Mouse (Mus musculus) heart, adult 2 months (tissue): ENCODE measurements around the gene Myl6b. TPM values are rescaled to one million over a fixed set of nuclear protein-coding genes. Genes with fewer than 3 reads are reported as not detected.

Experiments
- DNase-seq, 2 experiments: peaks; one replicate each; pipeline ENCODE4 v3.0.0; 2021
- H3K27ac ChIP-seq: fragments of 200-600 bp; 2 replicates; pipeline ENCODE4 v1.8.1; 2022
- H3K27me3 ChIP-seq: fragments of 200-500 bp; 2 replicates; pipeline ENCODE4 v1.6.1; 2012; ENCODE audit warnings: mild to moderate bottlenecking, low read length, inconsistent platforms, mixed read lengths; ENCODE audit not compliant: control insufficient read depth, insufficient read depth
- H3K36me3 ChIP-seq: fragments of 200-500 bp; 2 replicates; pipeline ENCODE4 v1.6.1; 2012; ENCODE audit warnings: low read length, inconsistent platforms; ENCODE audit not compliant: control insufficient read depth, insufficient read depth
- H3K4me1 ChIP-seq: fragments of 200-500 bp; 2 replicates; pipeline ENCODE4 v1.6.1; 2011; ENCODE audit warnings: low read length; ENCODE audit not compliant: control insufficient read depth, insufficient read depth
- H3K4me3 ChIP-seq: fragments of 200-600 bp; 2 replicates; pipeline ENCODE4 v1.8.1; 2022
- H3K79me2 ChIP-seq: fragments of 200-500 bp; replicated peaks from 2 replicates; pipeline ENCODE4 v1.6.1; 2012; ENCODE audit warnings: mild to moderate bottlenecking, inconsistent platforms, low read length, moderate library complexity, mixed read lengths; ENCODE audit not compliant: control insufficient read depth, insufficient read depth
- H3K9ac ChIP-seq: fragments of 200-500 bp; 2 replicates; pipeline ENCODE4 v1.6.1; 2012; ENCODE audit warnings: low read depth, mild to moderate bottlenecking, control low read depth, inconsistent platforms, low read length, mixed read lengths
- CTCF ChIP-seq: fragments of 200-600 bp; IDR thresholded peaks from 2 replicates; pipeline ENCODE4 v1.8.1; 2022; ENCODE audit warnings: antibody characterized with exemption, mild to moderate bottlenecking, moderate library complexity
- EP300 ChIP-seq: fragments of 200-500 bp; IDR thresholded peaks from 2 replicates; pipeline ENCODE4 v1.6.1; 2011; ENCODE audit warnings: low read depth, low read length, control low read depth; ENCODE audit not compliant: insufficient read depth
- POLR2A ChIP-seq: fragments of 200-500 bp; IDR thresholded peaks from 2 replicates; pipeline ENCODE4 v1.6.1; 2011; ENCODE audit warnings: mild to moderate bottlenecking, low read depth, low read length, control low read depth; ENCODE audit not compliant: insufficient read depth
- WGBS: fragments of 180-500 bp; shearing (Covaris S2); methylation state at CpG from one replicate; pipeline ENCODE4 v1.1.7; 2018; 5-methylcytosine and 5-hydroxymethylcytosine counted together
- intact Hi-C: fragments of 180-260 bp; cut with DNase I; formaldehyde crosslinking; loops from one replicate; pipeline ENCODE4 v1.15.1; 2025
- microRNA-seq, 2 experiments: library from miRNA; unstranded; fragments of <30 nt; microRNA quantifications; one replicate each; pipeline ENCODE4 v1.2.0; 2021
- polyA plus RNA-seq: library from polyadenylated mRNA; depleted of rRNA; stranded (reverse); fragments of >200 nt; gene quantifications from 2 replicates; pipeline ENCODE4 v1.2.3, GENCODE M21; 2012; rRNA removed
- total RNA-seq, 2 experiments: library from RNA; stranded (reverse); gene quantifications; 2 replicates each; pipeline ENCODE4 v1.2.3; 2021

Myl6b gene
- total and polyA plus RNA-seq, 3 experiments, result 2.9 to 3.8 (median 3.5) TPM

DNA sequence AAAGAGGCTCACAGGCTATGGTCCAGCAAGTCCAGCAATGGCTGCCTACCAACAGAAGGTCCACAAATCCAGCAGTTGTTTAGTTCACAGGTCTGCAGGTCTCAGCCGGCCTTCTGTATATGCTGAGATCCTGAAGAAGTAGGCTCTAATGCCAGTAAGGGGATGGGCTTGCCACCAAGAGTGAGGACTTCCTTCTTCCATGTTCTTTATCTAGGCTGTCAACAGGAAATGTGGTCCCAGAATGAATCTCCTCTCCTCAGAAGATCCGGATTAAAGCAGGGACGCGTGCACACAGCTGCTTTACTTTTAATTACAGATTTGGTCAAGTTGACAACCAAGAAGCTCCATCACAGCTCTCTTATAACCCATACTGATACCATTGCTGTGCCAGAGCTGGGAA is 53.1 kb downstream of the Myl6b start:
- Histone ChIP-seq H3K79me2 (no peaks in the 10 kb centered on the region), H3K27me3 (no peaks in the 10 kb centered on the region), H3K9ac (no peak overlapping the region), H3K4me1 (no peaks in the 10 kb centered on the region), H3K4me3 (no peak overlapping the region), H3K27ac (peak overlapping the region; percentile 18; the same call in 1 of the 2 replicates), H3K36me3 (no peaks in the 10 kb centered on the region)
- 33% methylated on average over 4 of the region's 4 CpGs for WGBS
- TF ChIP-seq EP300, result no peak
- no peak for TF ChIP-seq POLR2A
- no peak for TF ChIP-seq CTCF
- intact Hi-C loops, result no loop called here
- DNase-seq, result no peak

DNA sequence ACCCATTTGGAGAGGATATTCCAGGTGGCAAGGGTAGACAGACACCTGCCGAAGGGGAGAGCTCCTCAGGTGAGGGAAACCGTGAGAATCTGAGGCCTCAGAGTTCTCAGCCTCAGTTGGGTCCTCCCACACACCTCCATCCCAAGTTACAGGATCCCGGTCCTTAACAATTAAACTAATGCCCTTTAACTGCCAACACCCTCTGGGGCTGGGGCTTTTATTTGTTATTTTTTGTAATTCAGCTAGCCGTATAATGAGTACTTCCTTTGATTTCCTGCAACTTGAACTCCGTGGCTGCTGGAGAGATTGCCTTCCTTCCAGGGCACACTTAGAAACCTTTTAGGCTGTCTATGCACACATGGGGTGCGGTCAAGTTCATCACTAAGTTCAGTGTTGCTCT is 54.1 kb downstream of the Myl6b start:
- TF ChIP-seq EP300 (no peak), CTCF (no peak), POLR2A (no peak)
- intact Hi-C loops, result no loop called here
- H3K4me1 ChIP-seq, result peaks cover 2% of the 10 kb centered on the region
- WGBS, result 49% methylated on average over 6 of the region's 6 CpGs
- no peak overlapping the region for H3K4me3 ChIP-seq
- H3K27me3 ChIP-seq, result no peaks in the 10 kb centered on the region
- H3K27ac ChIP-seq, result no peak overlapping the region
- H3K79me2 ChIP-seq, result no peaks in the 10 kb centered on the region
- H3K36me3 ChIP-seq, result no peaks in the 10 kb centered on the region
- no peak overlapping the region for H3K9ac ChIP-seq
- no peak for DNase-seq

Small RNA genes lying within 50 kb of the gene (microRNA-seq; reads per million reads assigned to microRNA genes)
- gene Mir6916 (0 to 1.2 reads per million in 2 experiments), gene Mir8105 (0.77 to 1.7 reads per million in 2 experiments)

Other genes starting within 250 kb of the Myl6b start
- not detected for gene Apon, start 244.6 kb downstream of the Myl6b start, total RNA-seq
- gene Apon, start 244.6 kb downstream of the Myl6b start, polyA plus RNA-seq, result 0.18 TPM in 1 of 2 replicates, not detected in the other
- gene Apof, start 230.0 kb downstream of the Myl6b start, total RNA-seq, result not detected
- 0.18 TPM in 1 of 2 replicates, not detected in the other for gene Apof, start 230.0 kb downstream of the Myl6b start, polyA plus RNA-seq
- gene Stat2, start 228.1 kb downstream of the Myl6b start, total RNA-seq, result 10 to 100 TPM in 1 of 2 experiments, 1 to 10 TPM in 1; 7.3 to 12.2 TPM
- gene Stat2, start 228.1 kb downstream of the Myl6b start, polyA plus RNA-seq, result 11.0 and 17.5 TPM in 2 replicates
- under 1 TPM in 1 of 2 experiments, not detected in 1; 0.16 TPM for gene Il23a, start 199.9 kb downstream of the Myl6b start, total RNA-seq
- 0.12 TPM in 1 of 2 replicates, not detected in the other for gene Il23a, start 199.9 kb downstream of the Myl6b start, polyA plus RNA-seq
- gene Pan2, start 195.3 kb downstream of the Myl6b start, total RNA-seq, result 1 to 10 TPM; 6.5 to 6.9 TPM
- gene Pan2, start 195.3 kb downstream of the Myl6b start, polyA plus RNA-seq, result 15.2 and 19.8 TPM in 2 replicates
- 10 to 100 TPM; 58.9 to 65.3 TPM for gene Cnpy2, start 176.2 kb downstream of the Myl6b start, total RNA-seq
- gene Cnpy2, start 176.2 kb downstream of the Myl6b start, polyA plus RNA-seq, result 27.8 and 48.0 TPM in 2 replicates
- 1,000 to 10,000 TPM in 1 of 2 experiments, 100 to 1,000 TPM in 1; 947 to 1,091 TPM for gene Cs, start 161.0 kb downstream of the Myl6b start, total RNA-seq
- gene Cs, start 161.0 kb downstream of the Myl6b start, polyA plus RNA-seq, result 1,148 and 1,658 TPM in 2 replicates
- 100 to 1,000 TPM; 332 to 391 TPM for gene Coq10a, start 129.7 kb downstream of the Myl6b start, total RNA-seq
- gene Coq10a, start 129.7 kb downstream of the Myl6b start, polyA plus RNA-seq, result 356 and 500 TPM in 2 replicates
- gene Ankrd52, start 121.6 kb downstream of the Myl6b start, total RNA-seq, result 10 to 100 TPM; 41.8 to 47.5 TPM
- gene Ankrd52, start 121.6 kb downstream of the Myl6b start, polyA plus RNA-seq, result 29.2 and 34.6 TPM in 2 replicates
- gene Slc39a5, start 97.5 kb downstream of the Myl6b start, total RNA-seq, result not detected
- not detected in 2 replicates for gene Slc39a5, start 97.5 kb downstream of the Myl6b start, polyA plus RNA-seq
- gene Nabp2, start 87.2 kb downstream of the Myl6b start, total RNA-seq, result 10 to 100 TPM; 45.2 to 48.2 TPM
- 25.0 and 25.1 TPM in 2 replicates for gene Nabp2, start 87.2 kb downstream of the Myl6b start, polyA plus RNA-seq
- 10 to 100 TPM; 15.8 to 16.9 TPM for gene Rnf41, start 87.0 kb downstream of the Myl6b start, total RNA-seq
- 12.5 and 17.8 TPM in 2 replicates for gene Rnf41, start 87.0 kb downstream of the Myl6b start, polyA plus RNA-seq
- 10 to 100 TPM; 75.5 to 77.6 TPM for gene Smarcc2, start 39.4 kb downstream of the Myl6b start, total RNA-seq
- gene Smarcc2, start 39.4 kb downstream of the Myl6b start, polyA plus RNA-seq, result 49.1 and 61.1 TPM in 2 replicates
- 100 to 1,000 TPM; 242 to 302 TPM for gene Myl6, start 4.5 kb downstream of the Myl6b start, total RNA-seq
- 379 and 468 TPM in 2 replicates for gene Myl6, start 4.5 kb downstream of the Myl6b start, polyA plus RNA-seq
- gene Esyt1, start 27.2 kb upstream of the Myl6b start, total RNA-seq, result 10 to 100 TPM; 16.4 to 17.9 TPM
- gene Esyt1, start 27.2 kb upstream of the Myl6b start, polyA plus RNA-seq, result 23.6 and 24.7 TPM in 2 replicates
- 1 to 10 TPM; 7.5 to 7.6 TPM for gene Zc3h10, start 49.1 kb upstream of the Myl6b start, total RNA-seq
- 6.6 and 6.8 TPM in 2 replicates for gene Zc3h10, start 49.1 kb upstream of the Myl6b start, polyA plus RNA-seq
- 1,000 to 10,000 TPM; 1,453 to 1,598 TPM for gene Rpl41, start 50.6 kb upstream of the Myl6b start, total RNA-seq
- gene Rpl41, start 50.6 kb upstream of the Myl6b start, polyA plus RNA-seq, result 853 and 867 TPM in 2 replicates
- 10 to 100 TPM; 39.4 to 44.2 TPM for gene Pa2g4, start 67.3 kb upstream of the Myl6b start, total RNA-seq
- 19.5 and 35.6 TPM in 2 replicates for gene Pa2g4, start 67.3 kb upstream of the Myl6b start, polyA plus RNA-seq
- gene Erbb3, start 91.0 kb upstream of the Myl6b start, total RNA-seq, result 1 to 10 TPM; 6.3 to 8.2 TPM
- 5.5 and 7.7 TPM in 2 replicates for gene Erbb3, start 91.0 kb upstream of the Myl6b start, polyA plus RNA-seq
- 100 to 1,000 TPM; 229 to 279 TPM for gene Rps26, start 128.1 kb upstream of the Myl6b start, total RNA-seq
- 315 and 337 TPM in 2 replicates for gene Rps26, start 128.1 kb upstream of the Myl6b start, polyA plus RNA-seq
- 1 to 10 TPM in 1 of 2 experiments, under 1 TPM in 1; 0.97 to 1.8 TPM for gene Ikzf4, start 147.3 kb upstream of the Myl6b start, total RNA-seq
- 0.88 TPM in 2 replicates for gene Ikzf4, start 147.3 kb upstream of the Myl6b start, polyA plus RNA-seq
- 10 to 100 TPM; 25.6 to 26.6 TPM for gene Suox, start 175.4 kb upstream of the Myl6b start, total RNA-seq
- gene Suox, start 175.4 kb upstream of the Myl6b start, polyA plus RNA-seq, result 21.8 and 37.9 TPM in 2 replicates
- 10 to 100 TPM; 72.8 to 80.0 TPM for gene Rab5b, start 197.6 kb upstream of the Myl6b start, total RNA-seq
- gene Rab5b, start 197.6 kb upstream of the Myl6b start, polyA plus RNA-seq, result 68.9 and 111 TPM in 2 replicates
- gene Pmel, start 205.5 kb upstream of the Myl6b start, total RNA-seq, result under 1 TPM; 0.43 to 0.50 TPM
- gene Pmel, start 205.5 kb upstream of the Myl6b start, polyA plus RNA-seq, result 0.59 and 0.66 TPM in 2 replicates
- gene Cdk2, start 206.3 kb upstream of the Myl6b start, total RNA-seq, result 10 to 100 TPM in 1 of 2 experiments, 1 to 10 TPM in 1; 8.5 to 10.9 TPM
- 10.0 and 17.5 TPM in 2 replicates for gene Cdk2, start 206.3 kb upstream of the Myl6b start, polyA plus RNA-seq
- 10 to 100 TPM; 11.2 to 12.6 TPM for gene Dgka, start 246.2 kb upstream of the Myl6b start, total RNA-seq
- 17.5 and 20.3 TPM in 2 replicates for gene Dgka, start 246.2 kb upstream of the Myl6b start, polyA plus RNA-seq
- gene Pym1, start 249.2 kb upstream of the Myl6b start, total RNA-seq, result 1 to 10 TPM; 8.6 to 9.4 TPM
- gene Pym1, start 249.2 kb upstream of the Myl6b start, polyA plus RNA-seq, result 7.9 and 10.8 TPM in 2 replicates